24 mouse cellular contexts compared by ENCODE assay signal in the genomic region with DNA sequence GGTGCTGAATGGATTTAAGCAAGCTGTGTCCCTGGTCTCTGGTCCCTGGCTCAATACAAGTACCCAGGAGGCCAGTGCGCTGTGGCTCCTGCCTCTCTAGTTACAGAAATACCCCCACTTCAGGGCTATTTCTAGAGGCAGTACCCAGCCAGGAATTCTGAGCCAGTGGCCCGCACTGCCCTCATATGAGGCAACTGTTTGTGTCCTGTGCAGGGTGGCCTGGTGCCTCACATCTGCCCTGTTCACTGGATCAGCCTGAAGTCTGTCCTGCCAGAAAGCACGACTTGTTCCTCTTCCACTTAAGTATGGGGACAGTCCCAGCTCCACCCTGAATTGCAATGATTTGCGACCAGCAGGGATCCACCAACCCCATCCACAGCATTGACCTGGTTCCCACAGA. TPM values are rescaled to one million over a fixed set of nuclear protein-coding genes. Genes with fewer than 3 reads are reported as not detected.
DNase-seq lines count a peak whose midpoint lies in the region; ATAC-seq and TF ChIP-seq lines count a peak whose summit lies in the region.
"Had no signal": no experiment of that assay in that cellular context is flagged by ENCODE, and none has a peak within 500 bp of the region (broad histone marks: within the 10 kb centered on the region; RNA-seq: fewer than 3 reads in every experiment).

No protein-coding gene starts in this region.

- no peaks in the 10 kb centered on the region for H3K27me3 ChIP-seq in liver, adult 2 months (ENCODE audit: control insufficient read depth, insufficient read depth, low read length)
- no peaks in the 10 kb centered on the region for H3K27me3 ChIP-seq in liver, embryonic 11.5 days (replicated peaks; ENCODE audit: control insufficient read depth, insufficient read depth, low read length)
- H3K27me3 ChIP-seq in forebrain, postnatal 0 days (ENCODE audit: insufficient read depth, low read length) = no peaks in the 10 kb centered on the region
- H3K27me3 ChIP-seq: embryonic facial prominence, embryonic 13.5 days; kidney, embryonic 15.5 days; midbrain, embryonic 15.5 days; neural tube, embryonic 12.5 days had no signal

- no peaks in the 10 kb centered on the region for H3K36me3 ChIP-seq in liver, adult 2 months (ENCODE audit: control insufficient read depth, insufficient read depth, low read length)
- H3K36me3 ChIP-seq in liver, embryonic 11.5 days (ENCODE audit: control insufficient read depth, insufficient read depth, low read length) = no peaks in the 10 kb centered on the region
- no peaks in the 10 kb centered on the region for H3K36me3 ChIP-seq in forebrain, postnatal 0 days (ENCODE audit: insufficient read depth)
- H3K36me3 ChIP-seq: embryonic facial prominence, embryonic 13.5 days; kidney, embryonic 15.5 days; midbrain, embryonic 15.5 days; neural tube, embryonic 12.5 days had no signal

- intact Hi-C loops in gastrocnemius, adult 2 months (cut with DNase I) = loop anchor here (2.0 to 10.0 kb wide), 2 partner anchors 35 to 121 kb away; no protein-coding TSS in a partner anchor

- no peak for TF ChIP-seq POLR2A in liver, adult 2 months (IDR thresholded peaks at IDR 0.05; ENCODE audit: extremely low read depth, insufficient read depth, low read length)

- no peak overlapping the region for H3K9ac ChIP-seq in liver, adult 2 months (ENCODE audit: low read depth, low read length)
- no peak overlapping the region for H3K9ac ChIP-seq in liver, embryonic 11.5 days (ENCODE audit: low read depth, low read length)
- H3K9ac ChIP-seq in forebrain, postnatal 0 days = no peak overlapping the region
- H3K9ac ChIP-seq: embryonic facial prominence, embryonic 13.5 days; kidney, embryonic 15.5 days; midbrain, embryonic 15.5 days; neural tube, embryonic 12.5 days had no signal

- no peak overlapping the region for H3K27ac ChIP-seq in liver, adult 2 months (replicated peaks; ENCODE audit: insufficient read depth, low read depth, low read length)
- H3K27ac ChIP-seq in liver, embryonic 11.5 days (ENCODE audit: low read depth, low read length) = no peak overlapping the region
- peak overlapping the region; percentile 94 for H3K27ac ChIP-seq in gastrocnemius, adult 2 months
- no peak overlapping the region for H3K27ac ChIP-seq in forebrain, postnatal 0 days (ENCODE audit: low read depth, low read length)
- H3K27ac ChIP-seq: embryonic facial prominence, embryonic 13.5 days; kidney, embryonic 15.5 days; midbrain, embryonic 15.5 days; neural tube, embryonic 12.5 days had no signal

- no peaks in the 10 kb centered on the region for H3K9me3 ChIP-seq in liver, embryonic 11.5 days (ENCODE audit: control insufficient read depth, low read length)
- no peaks in the 10 kb centered on the region for H3K9me3 ChIP-seq in forebrain, postnatal 0 days (ENCODE audit: low read length)
- H3K9me3 ChIP-seq: embryonic facial prominence, embryonic 13.5 days; kidney, embryonic 15.5 days; midbrain, embryonic 15.5 days; neural tube, embryonic 12.5 days had no signal

- no peaks in the 10 kb centered on the region for H3K79me2 ChIP-seq in liver, adult 2 months (ENCODE audit: control insufficient read depth, insufficient read depth, low read length)

- 34% methylated on average over 4 of the region's 4 CpGs for WGBS in liver, adult 2 months
- WGBS in liver, embryonic 11.5 days = 61% methylated on average over 4 of the region's 4 CpGs
- 80% methylated on average over 4 of the region's 4 CpGs for WGBS in forebrain, postnatal 0 days

- H3K4me1 ChIP-seq in liver, adult 2 months (ENCODE audit: control insufficient read depth, insufficient read depth, low read length) = peaks cover 10% of the 10 kb centered on the region; the same call in 1 of the 2 replicates
- no peaks in the 10 kb centered on the region for H3K4me1 ChIP-seq in liver, embryonic 11.5 days (replicated peaks; ENCODE audit: control insufficient read depth, insufficient read depth, low read length)
- H3K4me1 ChIP-seq in forebrain, postnatal 0 days (ENCODE audit: insufficient read depth) = no peaks in the 10 kb centered on the region
- H3K4me1 ChIP-seq: embryonic facial prominence, embryonic 13.5 days; kidney, embryonic 15.5 days; midbrain, embryonic 15.5 days had no signal

- no peak overlapping the region for H3K4me2 ChIP-seq in liver, embryonic 11.5 days
- H3K4me2 ChIP-seq in forebrain, postnatal 0 days (ENCODE audit: low read depth) = no peak overlapping the region
- H3K4me2 ChIP-seq: embryonic facial prominence, embryonic 13.5 days; kidney, embryonic 15.5 days; midbrain, embryonic 15.5 days; neural tube, embryonic 12.5 days had no signal

- DNase-seq in liver, adult 2 months (ENCODE audit: extremely low read depth, low read depth, low spot score) = peak; percentile 33
- DNase-seq in liver, embryonic 11.5 days (ENCODE audit: low spot score) = no peak
- peak; percentile 90 for DNase-seq in gastrocnemius, adult 2 months
- DNase-seq in heart, adult 9 months (ENCODE audit: low spot score in 2 of 2) = peak; percentile 76 to 82
- DNase-seq in forebrain, postnatal 0 days = no peak
- no peak for DNase-seq in layer of hippocampus, postnatal 36 days
- DNase-seq: cerebellum, adult 11-12 months; lung, adult 18-20 months; thymus, adult 2 months had no signal

- TF ChIP-seq CTCF in liver, adult 2 months (IDR thresholded peaks at IDR 0.05; ENCODE audit: low read depth, low read length) = no peak
- TF ChIP-seq CTCF in gastrocnemius, adult 2 months (IDR thresholded peaks at IDR 0.05) = no peak
- TF ChIP-seq CTCF in forebrain, postnatal 0 days (IDR thresholded peaks at IDR 0.05; ENCODE audit: low read depth) = no peak

- no peak for ATAC-seq in liver, embryonic 11.5 days (replicated peaks; ENCODE audit: low FRiP score)
- ATAC-seq in monocyte, adult 5-6 weeks (replicated peaks; ENCODE audit: insufficient number of reproducible peaks, low FRiP score, low TSS enrichment, poor library complexity, severe bottlenecking) = peak; percentile 84
- no peak for ATAC-seq in forebrain, postnatal 0 days
- ATAC-seq: inflammation-experienced regulatory T-cells, adult 6 months; midbrain, embryonic 15.5 days had no signal

- H3K4me3 ChIP-seq in liver, adult 2 months (ENCODE audit: insufficient read depth, low read depth, low read length) = no peak overlapping the region
- H3K4me3 ChIP-seq in liver, embryonic 11.5 days (ENCODE audit: low read depth, low read length) = no peak overlapping the region
- H3K4me3 ChIP-seq in gastrocnemius, adult 2 months = no peak overlapping the region; the same call in 1 of the 2 replicates
- no peak overlapping the region for H3K4me3 ChIP-seq in forebrain, postnatal 0 days (ENCODE audit: low read depth, low read length)
- H3K4me3 ChIP-seq: embryonic facial prominence, embryonic 13.5 days; kidney, embryonic 15.5 days; midbrain, embryonic 15.5 days; neural tube, embryonic 12.5 days had no signal

RNA-seq across cellular contexts. Expression of a gene that starts 10.5 kb away (rescaled TPM):
- total RNA-seq in liver, adult 2 months (2014; rRNA removed) = 0.07 and 0.28 TPM in 2 replicates
- polyA plus RNA-seq in liver, adult 2 months (2012; rRNA removed) = 0.13 TPM in 1 of 2 replicates, not detected in the other
- polyA plus RNA-seq in liver, embryonic 11.5 days (2014; fragmentation: Nextera tagmentation; extraction: Ambion mirVana) = not detected in 2 replicates
- total RNA-seq in gastrocnemius, adult 2 months (2021) = under 1 TPM in 1 of 2 experiments, not detected in 1; 0.14 TPM
- total RNA-seq in monocyte, adult 5-6 weeks (2017) = not detected in 3 replicates
- total RNA-seq in forebrain, postnatal 0 days (2014; rRNA removed) = not detected in 2 replicates
- not detected in 2 replicates for polyA plus RNA-seq in forebrain, postnatal 0 days (2015; fragmentation: Nextera tagmentation; extraction: Ambion mirVana)
- not detected for total RNA-seq in layer of hippocampus, postnatal 36 days (2021)
- total RNA-seq: common myeloid progenitor, adult 5-6 weeks; hematopoietic stem cell, adult 5-6 weeks; layer of hippocampus, adult 18-20 months; left cerebral cortex, adult 8-10 months; megakaryocyte, adult 5-6 weeks had no signal
- polyA plus RNA-seq: embryonic facial prominence, embryonic 13.5 days; frontal cortex, adult 2 months; inflammation-experienced regulatory T-cells, adult 6 months; kidney, embryonic 15.5 days; limb, embryonic 14.5 days; midbrain, embryonic 15.5 days; neural tube, embryonic 12.5 days; small intestine, adult 2 months; stomach, embryonic 14.5 days had no signal

RNA-seq across cellular contexts. Expression of a gene that starts 27.9 kb away (rescaled TPM):
- 0.13 TPM in 1 of 2 replicates, not detected in the other for total RNA-seq in liver, adult 2 months (2014; rRNA removed)
- polyA plus RNA-seq in liver, adult 2 months (2012; rRNA removed) = 0.06 TPM in 1 of 2 replicates, not detected in the other
- 0.81 and 0.88 TPM in 2 replicates for polyA plus RNA-seq in liver, embryonic 11.5 days (2014; fragmentation: Nextera tagmentation; extraction: Ambion mirVana)
- not detected for total RNA-seq in gastrocnemius, adult 2 months (2021)
- total RNA-seq in monocyte, adult 5-6 weeks (2017) = 0.32 to 2.5 TPM (median 0.49 TPM) in 3 replicates
- 157 and 179 TPM in 2 replicates for total RNA-seq in forebrain, postnatal 0 days (2014; rRNA removed)
- 132 and 140 TPM in 2 replicates for polyA plus RNA-seq in forebrain, postnatal 0 days (2015; fragmentation: Nextera tagmentation; extraction: Ambion mirVana)
- total RNA-seq in layer of hippocampus, postnatal 36 days (2021) = 100 to 1,000 TPM; 317 to 352 TPM
- total RNA-seq: common myeloid progenitor, adult 5-6 weeks; hematopoietic stem cell, adult 5-6 weeks; megakaryocyte, adult 5-6 weeks had no signal

RNA-seq across cellular contexts. Expression of a gene that starts 34.2 kb away (rescaled TPM):
- total RNA-seq in liver, adult 2 months (2014; rRNA removed) = 1.2 and 2.6 TPM in 2 replicates
- 4.7 and 10.6 TPM in 2 replicates for polyA plus RNA-seq in liver, adult 2 months (2012; rRNA removed)
- 1.4 and 2.3 TPM in 2 replicates for polyA plus RNA-seq in liver, embryonic 11.5 days (2014; fragmentation: Nextera tagmentation; extraction: Ambion mirVana)
- total RNA-seq in gastrocnemius, adult 2 months (2021) = 10 to 100 TPM in 1 of 2 experiments, 1 to 10 TPM in 1; 1.8 to 18.9 TPM
- total RNA-seq in monocyte, adult 5-6 weeks (2017) = 0.78 TPM in 1 of 3 replicates, not detected in the others
- total RNA-seq in forebrain, postnatal 0 days (2014; rRNA removed) = 5.2 and 5.6 TPM in 2 replicates
- 2.4 and 3.0 TPM in 2 replicates for polyA plus RNA-seq in forebrain, postnatal 0 days (2015; fragmentation: Nextera tagmentation; extraction: Ambion mirVana)
- 1 to 10 TPM; 7.2 to 7.6 TPM for total RNA-seq in layer of hippocampus, postnatal 36 days (2021)
- total RNA-seq: common myeloid progenitor, adult 5-6 weeks; hematopoietic stem cell, adult 5-6 weeks; megakaryocyte, adult 5-6 weeks had no signal

RNA-seq across cellular contexts. Expression of a gene that starts 58.6 kb away (rescaled TPM):
- total RNA-seq in liver, adult 2 months (2014; rRNA removed) = 46.4 and 58.3 TPM in 2 replicates
- polyA plus RNA-seq in liver, adult 2 months (2012; rRNA removed) = 8.8 and 11.5 TPM in 2 replicates
- polyA plus RNA-seq in liver, embryonic 11.5 days (2014; fragmentation: Nextera tagmentation; extraction: Ambion mirVana) = 137 and 148 TPM in 2 replicates
- total RNA-seq in gastrocnemius, adult 2 months (2021) = 100 to 1,000 TPM; 154 to 224 TPM
- total RNA-seq in monocyte, adult 5-6 weeks (2017) = 27.7 to 36.4 TPM (median 29.5 TPM) in 3 replicates
- total RNA-seq in forebrain, postnatal 0 days (2014; rRNA removed) = 36.6 and 37.2 TPM in 2 replicates
- 88.3 and 93.8 TPM in 2 replicates for polyA plus RNA-seq in forebrain, postnatal 0 days (2015; fragmentation: Nextera tagmentation; extraction: Ambion mirVana)
- 10 to 100 TPM; 93.0 to 93.1 TPM for total RNA-seq in layer of hippocampus, postnatal 36 days (2021)

Comparison
In these comparisons a context has a peak if more than half of its experiments do, and no peak if none do; other contexts are left out.
1. DNase-seq: peak in liver, adult 2 months (single experiment), gastrocnemius, adult 2 months (single experiment) and heart, adult 9 months (2 of 2); none in liver, embryonic 11.5 days (single experiment), forebrain, postnatal 0 days (single experiment) and layer of hippocampus, postnatal 36 days (0 of 2).
2. RNA of a gene that starts 27.9 kb away (total RNA-seq): 317 to 352 TPM in layer of hippocampus, postnatal 36 days and 157 to 179 TPM in forebrain, postnatal 0 days; 0.32 to 2.5 TPM in monocyte, adult 5-6 weeks, 0.13 TPM in liver, adult 2 months and not detected in gastrocnemius, adult 2 months; every median in the first group is over 10 times any median in the second.